Mouse (Mus musculus) retina, embryonic 14.5 days (tissue): ENCODE measurements at regions not wholly inside any gene's neighbourhood (a gene's known extent, or its start where the extent isn't known, plus 50 kb on each side); places are given as distances from the start of the nearest gene placed in this dataset.
"Not testable (repeated sequence)": the region's sequence is repeated elsewhere in the genome, so short reads cannot be mapped to it uniquely, and the experiment has no call there.

Experiments used
- DNase-seq: peaks from one replicate; pipeline ENCODE4 v3.0.0-alpha.2; 2015; ENCODE audit warnings: low spot score

DNA sequence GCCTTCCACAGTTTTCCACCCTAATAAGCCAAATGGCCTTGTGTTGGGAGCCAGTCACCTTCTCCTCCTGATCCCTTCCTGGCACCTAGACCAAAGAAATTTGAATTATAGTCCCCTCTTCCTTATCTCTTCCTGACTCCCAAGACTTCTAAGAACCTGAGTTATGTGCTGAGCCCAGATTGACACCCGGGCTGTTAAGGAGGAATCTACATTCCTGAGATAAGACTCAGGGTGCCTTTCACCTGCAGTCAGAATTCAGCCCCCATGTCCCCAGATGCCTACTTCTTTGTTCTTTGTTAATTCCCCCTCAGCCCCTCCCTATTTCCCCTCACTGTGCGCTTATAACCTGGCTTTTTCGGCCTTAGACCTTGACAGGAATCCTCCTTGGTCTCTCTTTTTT is 1531.6 kb upstream of the B3galt2 start:
- not testable (repeated sequence) for DNase-seq

DNA sequence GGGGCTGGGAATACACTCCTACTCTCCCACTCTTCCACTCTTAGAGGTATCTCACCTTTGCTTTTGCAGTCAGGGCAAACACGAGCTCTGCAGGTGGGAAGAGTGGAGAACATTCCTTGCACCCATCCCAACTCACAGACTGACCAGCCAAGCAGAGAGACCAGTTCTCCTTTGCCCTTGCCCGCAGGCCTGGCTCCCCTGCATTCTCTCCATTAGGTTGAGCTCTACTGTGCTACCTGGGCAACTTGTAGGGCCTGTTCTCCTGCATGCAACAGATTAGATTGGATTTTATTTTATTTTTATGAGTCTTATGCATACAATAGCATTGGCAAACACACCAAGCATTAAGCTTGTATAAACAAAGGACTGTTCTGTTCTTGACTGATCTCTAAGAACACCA is 1483.2 kb upstream of the B3galt2 start:
- no peak for DNase-seq

DNA sequence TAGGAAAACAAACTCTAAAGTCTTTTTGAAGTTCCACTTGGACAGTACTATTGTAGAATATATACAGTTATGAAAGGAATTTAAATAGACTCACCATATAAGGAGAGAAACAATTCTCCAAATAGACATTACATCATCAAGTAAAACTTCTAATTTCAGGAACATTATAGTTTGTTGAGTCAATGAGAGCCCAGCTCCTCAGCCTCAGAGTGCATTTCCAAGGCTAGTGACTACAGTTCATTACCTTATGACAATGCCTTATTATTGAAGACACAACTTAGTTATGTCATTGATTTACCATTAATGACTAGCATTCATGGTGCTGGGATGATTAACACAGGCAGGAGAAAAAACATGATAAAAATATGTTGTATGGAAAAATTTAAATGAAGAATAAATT is 1481.0 kb upstream of the B3galt2 start:
- DNase-seq = peak; percentile 60

DNA sequence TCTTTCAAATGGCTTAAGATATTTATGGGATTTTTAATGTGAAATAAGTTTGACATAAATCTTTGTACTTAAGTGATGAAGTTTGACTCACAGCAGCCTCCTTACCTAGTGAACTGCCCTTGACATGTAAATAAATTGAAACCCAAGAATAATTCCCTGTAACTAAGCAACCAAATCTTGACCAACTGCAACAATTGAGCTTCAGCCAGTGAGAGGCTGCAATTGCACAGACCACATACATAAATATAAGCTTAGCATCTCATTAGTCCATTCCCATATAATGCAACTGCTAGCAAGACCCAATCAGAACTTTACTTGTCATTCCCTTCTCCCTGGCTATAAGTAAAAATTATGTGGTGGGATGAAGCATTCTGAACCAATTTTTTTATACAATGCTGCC is 1473.5 kb upstream of the B3galt2 start:
- no peak for DNase-seq

DNA sequence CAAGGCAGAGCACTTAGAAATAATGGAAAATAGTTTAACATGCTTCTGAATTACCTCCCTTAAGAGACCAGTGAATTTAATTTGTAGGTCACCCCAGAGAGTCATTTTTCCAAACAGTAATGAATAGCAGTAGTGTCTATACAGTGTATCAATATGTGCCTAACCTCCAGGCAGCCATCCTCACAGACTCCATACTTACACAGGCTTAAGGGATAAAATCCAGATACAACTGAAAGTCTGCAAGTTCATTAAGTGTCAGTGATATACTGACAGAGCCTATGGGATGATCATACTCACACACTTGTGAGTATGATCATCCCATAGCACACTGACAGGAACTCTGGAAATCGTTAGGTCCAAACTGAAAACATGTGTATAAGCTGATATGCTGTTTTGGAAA is 1469.3 kb upstream of the B3galt2 start:
- DNase-seq = no peak

DNA sequence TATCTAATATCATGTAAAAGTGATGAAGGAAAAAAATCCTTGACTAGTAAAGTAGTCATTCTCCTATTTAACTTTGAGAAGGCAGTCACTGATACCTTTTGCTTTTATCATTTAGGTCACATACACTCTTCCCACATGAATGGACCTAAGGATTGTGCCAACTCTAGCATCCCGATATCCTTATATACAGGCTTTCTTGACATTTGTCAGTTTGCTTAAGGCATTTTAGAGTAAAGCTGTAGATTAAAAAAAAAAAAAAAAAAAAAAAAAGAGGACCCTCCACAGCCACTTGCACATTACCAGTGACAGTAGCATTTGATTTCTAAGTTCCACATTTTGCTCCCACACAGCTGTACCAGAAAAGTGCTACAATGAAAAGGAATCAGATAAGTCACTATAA is 1425.7 kb upstream of the B3galt2 start:
- DNase-seq = no peak
